Mouse (Mus musculus) forebrain, embryonic 13.5 days (tissue): ENCODE measurements at regions not wholly inside any gene's neighbourhood (a gene's known extent, or its start where the extent isn't known, plus 50 kb on each side); places are given as distances from the start of the nearest gene placed in this dataset.

ENCODE experiments used
- ATAC-seq: fragments of 200-750 bp; cut with Nextera tagmentation; 2 replicates; pipeline ENCODE4 v1.8.0; 2017
- H3K27ac ChIP-seq: fragments of 300-500 bp; sonication (generic); 2 replicates; pipeline ENCODE4 v1.5.1; 2015; ENCODE audit warnings: inconsistent platforms, mild to moderate bottlenecking, moderate library complexity
- H3K27me3 ChIP-seq: fragments of 300-500 bp; sonication (generic); 2 replicates; pipeline ENCODE4 v1.6.1; 2015; ENCODE audit warnings: mild to moderate bottlenecking, inconsistent platforms
- H3K36me3 ChIP-seq: fragments of 300-500 bp; sonication (generic); 2 replicates; pipeline ENCODE4 v1.6.1; 2015; ENCODE audit warnings: mild to moderate bottlenecking, inconsistent platforms; ENCODE audit not compliant: poor library complexity, severe bottlenecking
- H3K4me1 ChIP-seq: fragments of 300-500 bp; sonication (generic); 2 replicates; pipeline ENCODE4 v1.6.1; 2015; ENCODE audit warnings: inconsistent platforms
- H3K4me2 ChIP-seq: fragments of 300-500 bp; sonication (generic); 2 replicates; pipeline ENCODE4 v1.6.1; 2015; ENCODE audit warnings: inconsistent platforms, mild to moderate bottlenecking, moderate library complexity
- H3K4me3 ChIP-seq: fragments of 300-500 bp; sonication (generic); 2 replicates; pipeline ENCODE4 v1.5.1; 2015; ENCODE audit warnings: mild to moderate bottlenecking, inconsistent platforms
- H3K9ac ChIP-seq: fragments of 300-500 bp; sonication (generic); 2 replicates; pipeline ENCODE4 v1.6.1; 2015; ENCODE audit warnings: mild to moderate bottlenecking, inconsistent platforms
- H3K9me3 ChIP-seq: fragments of 300-500 bp; sonication (generic); replicated peaks from 2 replicates; pipeline ENCODE4 v1.6.1; 2016; ENCODE audit warnings: inconsistent platforms
- WGBS: fragments of 180-500 bp; shearing (Covaris S2); methylation state at CpG from one replicate; pipeline ENCODE4 v1.1.7; 2015; 5-methylcytosine and 5-hydroxymethylcytosine counted together

GRCm38 (mm10) chr3:136439907-136440645 lies 114.2 kb upstream of the Bank1 start:
- 85% methylated on average over 7 of the region's 7 CpGs for WGBS
- Histone ChIP-seq H3K27ac (no peak overlapping the region), H3K4me2 (no peak overlapping the region), H3K4me1 (no peaks in the 10 kb centered on the region), H3K9ac (no peak overlapping the region), H3K27me3 (no peaks in the 10 kb centered on the region), H3K4me3 (no peak overlapping the region), H3K36me3 (no peaks in the 10 kb centered on the region), H3K9me3 (no peaks in the 10 kb centered on the region)
- no peak for ATAC-seq

DNA sequence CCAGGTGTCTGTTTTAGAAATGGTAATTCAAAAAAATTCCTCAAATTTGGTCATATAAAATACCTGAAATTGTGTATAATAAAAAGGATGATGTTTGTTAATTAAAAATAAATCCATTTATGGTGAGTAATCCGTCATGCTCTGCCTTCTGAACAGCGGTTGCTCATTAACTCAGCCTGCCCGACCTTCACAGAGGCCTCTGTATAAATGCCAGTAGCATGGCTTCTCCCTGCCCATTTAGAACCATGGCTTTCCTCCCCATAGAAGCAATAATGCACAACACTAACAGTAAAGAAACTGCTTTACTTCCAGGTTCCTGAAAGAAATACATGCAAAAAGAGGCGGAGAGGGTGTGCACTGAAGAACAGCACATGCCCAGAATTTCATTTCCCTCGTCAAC lies 113.5 kb upstream of the Bank1 start:
- H3K27me3 ChIP-seq = no peaks in the 10 kb centered on the region
- H3K4me1 ChIP-seq = no peaks in the 10 kb centered on the region
- H3K27ac ChIP-seq = no peak overlapping the region
- ATAC-seq = no peak
- H3K36me3 ChIP-seq = no peaks in the 10 kb centered on the region
- no peak overlapping the region for H3K4me2 ChIP-seq
- no peaks in the 10 kb centered on the region for H3K9me3 ChIP-seq
- WGBS = 78% methylated on average over 5 of the region's 5 CpGs
- H3K9ac ChIP-seq = no peak overlapping the region
- H3K4me3 ChIP-seq = no peak overlapping the region

GRCm38 (mm10) chr3:136434407-136434806 lies 108.5 kb upstream of the Bank1 start:
- H3K4me2 ChIP-seq = no peak overlapping the region
- H3K4me1 ChIP-seq = no peaks in the 10 kb centered on the region
- no peaks in the 10 kb centered on the region for H3K36me3 ChIP-seq
- no peaks in the 10 kb centered on the region for H3K27me3 ChIP-seq
- H3K27ac ChIP-seq = no peak overlapping the region
- no peaks in the 10 kb centered on the region for H3K9me3 ChIP-seq
- no peak for ATAC-seq
- 84% methylated on average over 5 of the region's 5 CpGs for WGBS
- no peak overlapping the region for H3K4me3 ChIP-seq
- no peak overlapping the region for H3K9ac ChIP-seq

- Histone ChIP-seq H3K4me2 (no peak overlapping the region), H3K9me3 (no peaks in the 10 kb centered on the region), H3K4me3 (no peak overlapping the region), H3K27ac (no peak overlapping the region), H3K4me1 (no peaks in the 10 kb centered on the region), H3K27me3 (no peaks in the 10 kb centered on the region), H3K36me3 (no peaks in the 10 kb centered on the region), H3K9ac (no peak overlapping the region)
- no peak for ATAC-seq
- WGBS = 89% methylated on average over 3 of the region's 3 CpGs
These were observed 106.2 kb upstream of the Bank1 start for GRCm38 (mm10) chr3:136432072-136432471.

DNA sequence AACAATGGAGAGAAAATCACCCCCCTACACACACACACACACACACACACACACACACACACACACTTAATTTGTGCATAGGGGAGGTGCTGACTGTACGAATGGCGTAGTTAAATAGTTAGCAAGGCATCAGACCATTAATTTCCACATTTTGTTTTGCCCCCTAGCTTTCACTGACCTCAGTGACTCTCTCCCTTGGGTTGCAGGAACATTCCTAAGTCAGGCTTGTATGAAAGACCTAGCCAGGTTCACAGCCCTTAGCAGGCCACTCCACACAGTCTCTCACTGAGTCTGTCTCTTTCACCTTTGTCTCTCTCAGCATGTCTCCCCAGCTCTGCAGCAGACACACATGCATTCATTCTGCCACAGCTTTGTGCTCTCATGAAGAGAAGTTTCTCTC lies 101.6 kb upstream of the Bank1 start:
- Histone ChIP-seq H3K27me3 (no peaks in the 10 kb centered on the region), H3K4me1 (no peaks in the 10 kb centered on the region), H3K4me2 (no peak overlapping the region), H3K4me3 (no peak overlapping the region), H3K9ac (no peak overlapping the region), H3K27ac (no peak overlapping the region), H3K36me3 (no peaks in the 10 kb centered on the region), H3K9me3 (no peaks in the 10 kb centered on the region)
- 67% methylated on average over 2 of the region's 2 CpGs for WGBS
- ATAC-seq = no peak

- Histone ChIP-seq H3K9ac (no peak overlapping the region), H3K9me3 (no peaks in the 10 kb centered on the region), H3K27me3 (no peaks in the 10 kb centered on the region), H3K4me2 (no peak overlapping the region), H3K4me1 (no peaks in the 10 kb centered on the region), H3K27ac (no peak overlapping the region), H3K36me3 (no peaks in the 10 kb centered on the region), H3K4me3 (no peak overlapping the region)
- WGBS = 79% methylated on average over 8 of the region's 8 CpGs
- peak; percentile 53; the same call in 1 of the 2 replicates for ATAC-seq
These were observed 100.8 kb upstream of the Bank1 start for GRCm38 (mm10) chr3:136426539-136427194.

GRCm38 (mm10) chr3:136421969-136422614 lies 96.2 kb upstream of the Bank1 start:
- Histone ChIP-seq H3K27ac (no peak overlapping the region), H3K4me3 (no peak overlapping the region), H3K9ac (no peak overlapping the region), H3K9me3 (no peaks in the 10 kb centered on the region), H3K36me3 (no peaks in the 10 kb centered on the region), H3K27me3 (no peaks in the 10 kb centered on the region), H3K4me2 (no peak overlapping the region), H3K4me1 (no peaks in the 10 kb centered on the region)
- 91% methylated on average over 10 of the region's 10 CpGs for WGBS
- no peak for ATAC-seq

- H3K9me3 ChIP-seq = no peaks in the 10 kb centered on the region
- WGBS = 82% methylated on average over 8 of the region's 8 CpGs
- H3K27ac ChIP-seq = no peak overlapping the region
- no peaks in the 10 kb centered on the region for H3K27me3 ChIP-seq
- no peaks in the 10 kb centered on the region for H3K36me3 ChIP-seq
- no peak overlapping the region for H3K4me3 ChIP-seq
- ATAC-seq = 0 out of 2 replicates have a peak, but pooled peaks have one; percentile 21
- H3K4me2 ChIP-seq = no peak overlapping the region
- H3K9ac ChIP-seq = no peak overlapping the region
- no peaks in the 10 kb centered on the region for H3K4me1 ChIP-seq
These were observed 79.7 kb upstream of the Bank1 start for GRCm38 (mm10) chr3:136405606-136406005.

GRCm38 (mm10) chr3:136383282-136383681 lies 57.4 kb upstream of the Bank1 start:
- H3K36me3 ChIP-seq = no peaks in the 10 kb centered on the region
- H3K4me3 ChIP-seq = no peak overlapping the region
- H3K27me3 ChIP-seq = no peaks in the 10 kb centered on the region
- WGBS = 76% methylated on average over 4 of the region's 4 CpGs
- no peak overlapping the region for H3K9ac ChIP-seq
- no peak overlapping the region for H3K27ac ChIP-seq
- H3K4me2 ChIP-seq = no peak overlapping the region
- H3K4me1 ChIP-seq = no peaks in the 10 kb centered on the region
- no peak for ATAC-seq
- no peaks in the 10 kb centered on the region for H3K9me3 ChIP-seq

DNA sequence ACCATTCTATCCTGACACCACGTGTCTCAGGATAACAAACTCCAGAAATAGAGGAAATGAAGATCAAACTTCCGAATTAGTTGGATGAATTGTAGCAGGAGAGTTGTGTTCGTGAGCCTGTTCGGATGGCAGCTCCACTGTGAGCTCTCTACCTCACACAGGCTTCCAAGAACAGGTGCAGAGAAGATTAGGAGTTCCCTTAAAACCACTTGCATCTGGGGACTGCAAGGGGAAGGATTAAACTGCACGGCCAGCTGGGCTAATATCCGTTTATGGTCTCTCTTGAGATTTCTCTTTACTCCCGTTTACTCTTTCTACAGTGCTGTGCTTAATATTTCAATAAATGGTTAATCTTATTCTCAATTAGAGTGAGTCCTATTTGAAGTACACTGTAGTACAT lies 54.8 kb upstream of the Bank1 start:
- no peak overlapping the region for H3K4me3 ChIP-seq
- no peak overlapping the region for H3K9ac ChIP-seq
- no peaks in the 10 kb centered on the region for H3K4me1 ChIP-seq
- no peaks in the 10 kb centered on the region for H3K27me3 ChIP-seq
- H3K9me3 ChIP-seq = no peaks in the 10 kb centered on the region
- H3K36me3 ChIP-seq = no peaks in the 10 kb centered on the region
- H3K27ac ChIP-seq = no peak overlapping the region
- H3K4me2 ChIP-seq = no peak overlapping the region
- 75% methylated on average over 7 of the region's 7 CpGs for WGBS
- ATAC-seq = no peak

DNA sequence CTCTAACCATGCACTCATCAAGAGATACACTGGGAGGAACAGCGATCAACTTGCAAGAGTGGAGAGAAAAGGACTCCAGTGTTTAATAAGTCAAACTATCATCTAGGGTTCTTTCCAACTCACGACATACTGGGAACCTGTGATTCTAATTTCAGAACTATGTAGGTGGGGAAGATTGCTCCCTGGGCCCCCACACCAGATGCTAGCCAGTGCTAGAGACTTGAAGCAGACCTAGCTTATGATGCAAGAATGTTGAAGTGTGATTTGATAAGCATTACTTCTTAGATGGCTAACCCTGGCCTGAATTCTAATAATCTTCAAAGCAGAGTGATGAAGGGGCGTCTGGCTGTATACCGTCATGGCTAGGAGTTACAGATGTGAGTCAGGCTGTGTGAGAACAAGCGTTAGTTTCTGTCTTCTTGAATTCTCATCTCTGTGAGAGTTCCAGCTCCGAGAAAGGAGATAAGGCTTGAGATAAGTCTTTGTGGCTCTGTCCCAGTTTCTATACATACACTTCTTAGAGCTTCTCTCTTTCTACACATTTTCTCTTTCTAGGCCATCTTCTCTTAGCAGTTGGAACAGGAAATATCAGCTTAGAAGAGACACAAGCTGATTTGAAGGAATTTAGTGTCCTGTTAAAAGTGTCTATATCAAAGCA lies 54.0 kb upstream of the Bank1 start:
- no peak overlapping the region for H3K9ac ChIP-seq
- WGBS = 94% methylated on average over 6 of the region's 6 CpGs
- H3K27ac ChIP-seq = no peak overlapping the region
- H3K4me3 ChIP-seq = no peak overlapping the region
- no peaks in the 10 kb centered on the region for H3K4me1 ChIP-seq
- H3K27me3 ChIP-seq = no peaks in the 10 kb centered on the region
- no peaks in the 10 kb centered on the region for H3K9me3 ChIP-seq
- H3K4me2 ChIP-seq = no peak overlapping the region
- no peak for ATAC-seq
- no peaks in the 10 kb centered on the region for H3K36me3 ChIP-seq

DNA sequence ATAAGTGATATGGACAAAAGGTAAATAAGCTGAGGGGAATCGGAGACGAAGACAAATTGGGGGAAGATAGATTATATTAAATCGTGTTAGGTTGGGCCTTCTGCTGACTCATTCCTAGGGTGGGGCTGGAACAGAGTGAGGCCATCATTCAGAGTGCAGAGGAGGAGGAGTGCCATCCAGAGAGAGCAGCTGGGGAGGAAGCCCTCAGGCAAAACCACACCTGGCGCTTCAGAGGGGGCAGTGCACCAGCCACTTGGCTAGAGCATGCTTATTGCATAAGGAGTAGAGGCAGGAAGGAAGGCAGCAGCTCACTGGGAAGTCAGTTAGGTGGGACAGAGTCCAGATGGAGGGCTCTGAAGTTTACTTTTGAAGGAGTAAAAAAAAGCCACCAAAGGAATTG lies 51.0 kb upstream of the Bank1 start:
- no peaks in the 10 kb centered on the region for H3K36me3 ChIP-seq
- no peak overlapping the region for H3K4me3 ChIP-seq
- WGBS = 83% methylated on average over 4 of the region's 4 CpGs
- no peak for ATAC-seq
- no peak overlapping the region for H3K4me2 ChIP-seq
- no peaks in the 10 kb centered on the region for H3K9me3 ChIP-seq
- H3K9ac ChIP-seq = no peak overlapping the region
- H3K4me1 ChIP-seq = no peaks in the 10 kb centered on the region
- no peak overlapping the region for H3K27ac ChIP-seq
- no peaks in the 10 kb centered on the region for H3K27me3 ChIP-seq
